Mouse (Mus musculus) limb, embryonic 15.5 days (tissue): Measurements from ENCODE around the gene Uri1. TPM values are rescaled to one million over a fixed set of nuclear protein-coding genes. Genes with fewer than 3 reads are reported as not detected.

ENCODE experiments used
- ATAC-seq: fragments of 200-750 bp; cut with Nextera tagmentation; 2 replicates; pipeline ENCODE4 v1.8.0; 2017; ENCODE audit warnings: low read depth, moderate TSS enrichment; ENCODE audit not compliant: insufficient number of reproducible peaks, low FRiP score, low TSS enrichment
- H3K27ac ChIP-seq: fragments of 300-500 bp; sonication (generic); 2 replicates; pipeline ENCODE4 v1.5.1; 2015; ENCODE audit warnings: moderate library complexity, mild to moderate bottlenecking, inconsistent platforms
- H3K27me3 ChIP-seq: fragments of 300-500 bp; sonication (generic); 2 replicates; pipeline ENCODE4 v1.6.1; 2015; ENCODE audit warnings: inconsistent platforms
- H3K36me3 ChIP-seq: fragments of 300-500 bp; sonication (generic); 2 replicates; pipeline ENCODE4 v1.6.1; 2015; ENCODE audit warnings: inconsistent platforms
- H3K4me1 ChIP-seq: fragments of 300-500 bp; sonication (generic); 2 replicates; pipeline ENCODE4 v1.6.1; 2015; ENCODE audit warnings: inconsistent platforms
- H3K4me2 ChIP-seq: fragments of 300-500 bp; sonication (generic); 2 replicates; pipeline ENCODE4 v1.6.1; 2015; ENCODE audit warnings: mild to moderate bottlenecking, inconsistent platforms
- H3K4me3 ChIP-seq: fragments of 300-500 bp; sonication (generic); 2 replicates; pipeline ENCODE4 v1.5.1; 2015; ENCODE audit warnings: mild to moderate bottlenecking, inconsistent platforms
- H3K9ac ChIP-seq: fragments of 300-500 bp; sonication (generic); 2 replicates; pipeline ENCODE4 v1.6.1; 2015; ENCODE audit warnings: inconsistent platforms
- H3K9me3 ChIP-seq: fragments of 300-500 bp; sonication (generic); 2 replicates; pipeline ENCODE4 v1.6.1; 2016; ENCODE audit warnings: inconsistent platforms
- whole genome bisulfite sequencing: fragments of 180-500 bp; shearing (Covaris S2); methylation state at CpG from one replicate; pipeline ENCODE4 v1.1.7; 2015; 5-methylcytosine and 5-hydroxymethylcytosine counted together
- polyA plus RNA-seq: library from polyadenylated mRNA; unstranded; fragments of >200 nt; fragmentation: Nextera tagmentation; extraction: Ambion mirVana; gene quantifications from 2 replicates; pipeline ENCODE4 v1.2.1, GENCODE M21; 2015

Uri1 gene
- polyA plus RNA-seq, 1 experiment from 2014 or later = 35.7 TPM

- Histone ChIP-seq H3K9me3 (no peaks in the 10 kb centered on the region), H3K9ac (no peak overlapping the region)
Observed at GRCm38 (mm10) chr7:37911114-37911801, 112.1 kb downstream of the Uri1 start.

DNA sequence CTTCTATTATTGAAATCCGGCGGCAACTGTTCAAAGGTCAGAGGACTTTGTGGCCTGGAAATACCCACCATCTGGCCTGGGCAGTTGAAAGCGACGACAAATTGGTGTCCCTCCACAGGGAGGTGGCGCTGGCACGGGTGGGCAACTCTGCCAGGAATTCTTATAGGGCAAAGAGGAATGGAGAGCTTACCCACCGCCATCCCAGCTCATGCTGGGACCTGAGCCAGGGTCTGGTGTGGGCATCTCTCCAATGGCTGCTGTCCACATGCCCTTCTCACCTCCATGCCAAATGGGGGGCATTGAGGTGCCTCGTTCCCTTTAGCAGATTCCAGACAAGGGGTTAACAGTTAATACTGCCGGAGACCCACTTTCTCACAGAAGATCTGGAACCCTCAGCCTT lies 113.2 kb downstream of the Uri1 start:
- Histone ChIP-seq H3K9me3 (no peaks in the 10 kb centered on the region), H3K4me3 (no peak overlapping the region), H3K27me3 (no peaks in the 10 kb centered on the region), H3K9ac (no peak overlapping the region), H3K27ac (no peak overlapping the region), H3K4me2 (no peak overlapping the region), H3K36me3 (no peaks in the 10 kb centered on the region), H3K4me1 (peaks cover 15% of the 10 kb centered on the region)
- no peak for ATAC-seq
- WGBS = 69% methylated on average over 9 of the region's 9 CpGs

More at GRCm38 (mm10) chr7:37911114-37911801, 112.1 kb downstream of the Uri1 start:
- Histone ChIP-seq H3K27me3 (no peaks in the 10 kb centered on the region), H3K4me1 (peaks cover 15% of the 10 kb centered on the region), H3K27ac (no peak overlapping the region), H3K36me3 (no peaks in the 10 kb centered on the region), H3K4me3 (no peak overlapping the region), H3K4me2 (no peak overlapping the region)
- ATAC-seq = no peak; the same call in 1 of the 2 replicates
- WGBS = 36% methylated on average over 5 of the region's 5 CpGs

Other genes with a start within 250 kb of the Uri1 start
- gene Zfp536, start 249.9 kb downstream of the Uri1 start, polyA plus RNA-seq = 8.1 and 8.2 TPM in 2 replicates
- 55.6 and 62.3 TPM in 2 replicates for gene Ccne1, start 84.0 kb upstream of the Uri1 start, polyA plus RNA-seq
- 16.5 and 17.6 TPM in 2 replicates for gene 1600014C10Rik, start 159.7 kb upstream of the Uri1 start, polyA plus RNA-seq
- gene Plekhf1, start 204.5 kb upstream of the Uri1 start, polyA plus RNA-seq = 5.4 and 7.2 TPM in 2 replicates
- 54.6 and 55.0 TPM in 2 replicates for gene Pop4, start 247.9 kb upstream of the Uri1 start, polyA plus RNA-seq